Mouse (Mus musculus): ENCODE measurements around the gene Isy1.

DNA sequence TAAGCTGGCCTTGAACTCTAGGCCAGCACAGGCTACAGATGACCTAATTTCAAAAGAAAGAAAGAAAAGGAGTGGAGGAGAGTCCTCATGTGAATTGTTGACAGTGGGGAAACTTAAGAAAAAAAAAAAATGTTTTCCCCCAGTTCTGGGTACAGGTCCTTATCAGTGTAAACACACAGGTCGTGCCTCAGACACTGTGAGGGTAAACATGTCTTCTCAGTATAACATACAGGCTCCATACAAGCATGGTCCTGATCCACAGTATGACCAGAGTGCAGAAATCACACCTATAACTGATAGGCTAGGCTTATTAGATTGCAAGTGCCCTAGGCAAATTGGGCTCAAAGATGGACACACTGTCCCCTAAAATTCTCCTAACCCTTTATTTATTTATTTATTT lies 31.8 kb upstream of the Isy1 start:
- TF ChIP-seq CTCF (IDR thresholded peaks at IDR 0.05), result no peak
- TF ChIP-seq EP300 (IDR thresholded peaks at IDR 0.05), result no peak
